Mouse (Mus musculus): ENCODE measurements around the gene Olfr1502.
"Not testable (repeated sequence)": the region's sequence is repeated elsewhere in the genome, so short reads cannot be mapped to it uniquely, and the experiment has no call there.

Olfr1502 gene

DNA sequence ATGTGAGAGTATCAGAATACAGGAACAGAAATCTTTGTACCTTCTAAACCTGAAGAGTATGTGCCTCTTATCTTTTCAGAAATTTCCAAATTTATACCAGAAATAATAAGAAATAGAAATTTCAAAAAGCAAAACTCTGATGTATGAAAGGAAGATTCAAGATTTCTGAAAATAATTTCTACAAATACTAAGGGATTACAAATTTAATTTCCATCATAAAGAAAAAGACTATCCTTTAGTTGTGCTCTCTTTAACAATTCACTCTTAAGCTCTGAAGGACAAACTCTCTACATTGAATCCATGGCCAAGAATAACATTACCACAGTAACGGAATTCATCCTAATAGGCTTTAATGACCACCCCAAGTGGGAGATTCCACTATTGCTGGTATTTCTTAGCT lies at the start of gene Olfr1502:
TSS of gene Olfr1502 (plus strand) at position 301 of the 400 bp plus-strand sequence.
- DNase-seq = no peak

- DNase-seq = no peak
These were observed 48.8 kb upstream of the Olfr1502 start for GRCm38 (mm10) chr19:13812823-13813222.

GRCm38 (mm10) chr19:13818827-13819226 lies 42.8 kb upstream of the Olfr1502 start:
- DNase-seq = no peak

- no peak for DNase-seq
These were observed 42.2 kb upstream of the Olfr1502 start, which contains the start of gene Olfr1499 for GRCm38 (mm10) chr19:13819347-13819746. TSS of gene Olfr1499 (minus strand) at chr19:13819447.

DNA sequence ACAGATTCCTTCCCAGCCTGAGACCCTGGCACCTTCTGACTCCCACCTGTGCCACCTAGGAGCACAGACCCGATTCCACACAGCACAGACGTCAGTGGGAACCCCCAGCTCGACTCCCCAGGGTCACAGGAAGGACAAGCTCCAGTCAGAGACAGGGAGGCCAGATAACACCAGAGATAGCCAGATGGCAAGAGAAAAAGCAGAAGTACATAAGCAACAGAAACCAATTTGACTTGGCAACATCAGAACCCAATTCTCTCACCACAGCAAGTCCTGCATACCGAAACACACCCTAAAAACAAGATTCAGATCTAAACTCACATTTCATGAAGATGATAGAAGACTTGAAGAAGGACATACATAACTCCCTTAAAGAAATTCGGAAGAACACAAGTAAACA lies 40.7 kb upstream of the Olfr1502 start:
- DNase-seq = no peak

DNA sequence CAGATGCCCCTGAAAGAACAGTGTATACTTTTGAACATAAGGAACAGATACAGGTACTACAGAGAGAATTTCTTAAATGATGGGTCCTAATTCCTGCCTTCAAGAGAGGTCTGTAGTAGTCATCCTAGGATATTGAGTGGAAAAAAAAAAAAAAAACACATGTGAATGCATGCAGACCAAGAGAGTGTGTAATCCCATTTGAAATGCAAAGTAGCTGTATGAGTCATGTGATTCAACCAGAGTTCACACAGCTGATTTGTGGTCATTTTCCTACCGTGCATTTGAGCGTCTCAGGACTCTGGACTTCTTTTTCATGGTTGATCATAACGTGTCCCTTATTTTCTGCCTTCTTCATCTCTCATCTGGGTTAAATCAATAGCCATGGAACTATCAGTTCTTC lies 33.1 kb upstream of the Olfr1502 start:
- DNase-seq = no peak

DNA sequence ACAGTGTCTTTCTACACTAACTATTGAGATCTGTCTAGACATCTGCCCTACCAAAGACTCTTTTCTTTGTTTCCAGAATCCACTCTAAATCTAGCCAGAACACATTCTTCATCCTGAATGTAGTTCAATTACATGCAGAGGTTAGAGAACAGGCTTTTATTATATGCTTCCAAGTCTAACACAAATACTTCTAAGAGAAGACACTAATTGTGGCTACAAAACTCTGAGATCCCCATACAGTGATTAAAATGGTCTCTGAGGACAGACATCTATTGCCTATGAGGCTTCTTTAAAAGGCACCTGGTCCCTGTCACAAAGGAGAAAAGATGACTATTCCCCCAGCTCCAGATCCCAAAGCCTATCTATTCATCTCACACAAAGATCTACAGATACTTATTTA lies 31.2 kb upstream of the Olfr1502 start, which contains the start of gene Olfr1500:
TSS of gene Olfr1500 (minus strand) at position 101 of the 400 bp plus-strand sequence.
- no peak for DNase-seq

DNA sequence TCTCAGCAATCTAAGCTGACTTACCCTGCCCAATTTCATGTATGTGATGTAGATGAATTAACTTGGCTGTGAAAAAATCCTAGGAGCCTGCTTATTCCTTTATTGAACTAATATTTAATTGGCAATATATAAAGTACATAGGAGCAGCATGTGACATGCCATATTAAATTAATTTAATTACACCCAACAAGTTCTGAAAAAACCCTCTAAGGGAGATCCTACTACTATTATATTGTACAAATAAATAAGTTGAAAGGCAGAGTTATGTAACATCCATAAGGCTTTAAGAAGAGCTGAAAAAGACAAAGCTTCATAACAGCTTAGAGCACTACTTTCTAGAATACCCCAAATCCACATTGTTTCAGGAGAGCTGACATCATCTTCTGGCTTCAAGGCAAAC lies 11.0 kb upstream of the Olfr1502 start, which contains the start of gene Olfr1501:
TSS of gene Olfr1501 (minus strand) at position 101 of the 400 bp plus-strand sequence.
- DNase-seq = not testable (repeated sequence)

GRCm38 (mm10) chr19:13897828-13898227 lies 36.2 kb downstream of the Olfr1502 start, which contains the start of gene Olfr1504:
TSS of gene Olfr1504 (minus strand) at chr19:13897928.
- DNase-seq = no peak
